Comparison of ENCODE assay signal across 25 mouse cellular contexts in genomic region chr12:108315818-108316217, GRCm38 (mm10). TPM values are rescaled to one million over a fixed set of nuclear protein-coding genes. Genes with fewer than 3 reads are reported as not detected.
"Had no signal": no experiment of that assay in that cellular context is flagged by ENCODE, and none has a peak within 500 bp of the region (broad histone marks: within the 10 kb centered on the region; RNA-seq: fewer than 3 reads in every experiment).

No protein-coding gene starts in this region.

- H3K9ac ChIP-seq: heart, embryonic 12.5 days; hindbrain, embryonic 13.5 days; intestine, embryonic 15.5 days; limb, embryonic 12.5 days; liver, embryonic 13.5 days had no signal

- H3K4me2 ChIP-seq: heart, embryonic 12.5 days; hindbrain, embryonic 13.5 days; intestine, embryonic 15.5 days; limb, embryonic 12.5 days; liver, embryonic 11.5 days; liver, embryonic 13.5 days had no signal

- H3K36me3 ChIP-seq: heart, embryonic 12.5 days; hindbrain, embryonic 13.5 days; intestine, embryonic 15.5 days; limb, embryonic 10.5 days; limb, embryonic 12.5 days; liver, embryonic 13.5 days had no signal

- H3K4me3 ChIP-seq: gastrocnemius, adult 2 months; heart, adult 2 months; heart, embryonic 12.5 days; hindbrain, embryonic 13.5 days; intestine, embryonic 15.5 days; layer of hippocampus, adult 2 months; left cerebral cortex, adult 2 months; limb, embryonic 10.5 days; limb, embryonic 12.5 days; liver, embryonic 13.5 days had no signal

- DNase-seq: gastrocnemius, adult 2 months; gastrocnemius, postnatal 10 days; gastrocnemius, postnatal 25 days; heart, adult 2 months; heart, postnatal 10 days; heart, postnatal 4 days; kidney, adult 18-20 months; kidney, adult 8-10 months; kidney, postnatal 10 days; kidney, postnatal 25 days; kidney, postnatal 4 days; liver; liver, embryonic 13.5 days had no signal

- ATAC-seq: hindbrain, embryonic 16.5 days; inflammation-experienced regulatory T-cells, adult 6 months; intestine, embryonic 15.5 days; intestine, postnatal 0 days had no signal

- H3K27ac ChIP-seq: gastrocnemius, adult 2 months; heart, adult 2 months; hindbrain, embryonic 13.5 days; intestine, embryonic 15.5 days; layer of hippocampus, adult 2 months; left cerebral cortex, adult 2 months; limb, embryonic 10.5 days; limb, embryonic 12.5 days; liver, embryonic 13.5 days had no signal

- H3K9me3 ChIP-seq: heart, embryonic 12.5 days; hindbrain, embryonic 13.5 days; intestine, embryonic 15.5 days; limb, embryonic 10.5 days; limb, embryonic 12.5 days; liver, embryonic 13.5 days had no signal

RNA-seq across cellular contexts. Expression of gene Hhipl1, which starts 9.7 kb away (rescaled TPM):
- total RNA-seq: granulocyte monocyte progenitor cell, adult 5-6 weeks had no signal
- polyA plus RNA-seq: inflammation-experienced regulatory T-cells, adult 6 months; liver, embryonic 11.5 days; liver, embryonic 13.5 days had no signal

RNA-seq across cellular contexts. Expression of gene Cyp46a1, which starts 18.4 kb away (rescaled TPM):
- total RNA-seq: granulocyte monocyte progenitor cell, adult 5-6 weeks had no signal
- polyA plus RNA-seq: inflammation-experienced regulatory T-cells, adult 6 months had no signal

RNA-seq across cellular contexts. Expression of gene Eml1, which starts 54.9 kb away (rescaled TPM):
- total RNA-seq: granulocyte monocyte progenitor cell, adult 5-6 weeks had no signal
- polyA plus RNA-seq: inflammation-experienced regulatory T-cells, adult 6 months had no signal
